Mouse (Mus musculus) lung, postnatal 0 days (tissue): ENCODE measurements around the gene Socs7. TPM values are rescaled to one million over a fixed set of nuclear protein-coding genes. Genes with fewer than 3 reads are reported as not detected.

Experiments used
- ATAC-seq: fragments of 200-750 bp; cut with Nextera tagmentation; 2 replicates; pipeline ENCODE4 v1.8.0; 2017; ENCODE audit warnings: moderate library complexity
- DNase-seq: peaks from one replicate; pipeline ENCODE4 v3.0.0-alpha.2; 2016; ENCODE audit warnings: low spot score
- H3K27ac ChIP-seq: fragments of 300-500 bp; sonication (generic); 2 replicates; pipeline ENCODE4 v1.5.1; 2014; ENCODE audit warnings: antibody characterized with exemption, mild to moderate bottlenecking, low read length, mixed read lengths
- H3K27me3 ChIP-seq: fragments of 300-500 bp; sonication (generic); replicated peaks from 2 replicates; pipeline ENCODE4 v1.6.1; 2014; ENCODE audit warnings: low read length, mixed read lengths; ENCODE audit not compliant: insufficient read depth
- H3K36me3 ChIP-seq: fragments of 300-500 bp; sonication (generic); 2 replicates; pipeline ENCODE4 v1.6.1; 2014; ENCODE audit warnings: low read length, mixed read lengths; ENCODE audit not compliant: insufficient read depth
- H3K4me1 ChIP-seq: fragments of 300-500 bp; sonication (generic); 2 replicates; pipeline ENCODE4 v1.6.1; 2014; ENCODE audit warnings: antibody characterized with exemption, low read depth, low read length, mixed read lengths; ENCODE audit not compliant: insufficient read depth
- H3K4me2 ChIP-seq: fragments of 300-500 bp; sonication (generic); replicated peaks from 2 replicates; pipeline ENCODE4 v1.6.1; 2014; ENCODE audit warnings: low read depth, mild to moderate bottlenecking, low read length, moderate library complexity, mixed read lengths
- H3K4me3 ChIP-seq: fragments of 300-500 bp; sonication (generic); 2 replicates; pipeline ENCODE4 v1.5.1; 2014; ENCODE audit warnings: low read depth, low read length
- H3K9ac ChIP-seq: fragments of 300-500 bp; sonication (generic); replicated peaks from 2 replicates; pipeline ENCODE4 v1.6.1; 2014; ENCODE audit warnings: low read depth, mild to moderate bottlenecking
- H3K9me3 ChIP-seq: fragments of 300-500 bp; sonication (generic); 2 replicates; pipeline ENCODE4 v1.6.1; 2016; ENCODE audit warnings: low read length, mixed read lengths
- CTCF ChIP-seq: IDR thresholded peaks from 2 replicates; pipeline ENCODE4 v1.5.1; 2016; ENCODE audit warnings: antibody characterized with exemption, mild to moderate bottlenecking
- EP300 ChIP-seq: IDR thresholded peaks from 2 replicates; pipeline ENCODE4 v1.6.1; 2016; ENCODE audit warnings: antibody characterized with exemption, mild to moderate bottlenecking, control low read depth
- WGBS: fragments of 180-500 bp; shearing (Covaris S2); extraction: QIAGEN DNeasy Blood & Tissue Kit; methylation state at CpG from one replicate; pipeline ENCODE4 v1.1.7; 2014; 5-methylcytosine and 5-hydroxymethylcytosine counted together
- polyA plus RNA-seq: library from polyadenylated mRNA; unstranded; fragments of >200 nt; fragmentation: Nextera tagmentation; extraction: Ambion mirVana; gene quantifications from 2 replicates; pipeline ENCODE4 v1.2.1, GENCODE M21; 2015

Socs7 gene
- polyA plus RNA-seq, 1 experiment from 2014 or later: 2.4 TPM

DNA sequence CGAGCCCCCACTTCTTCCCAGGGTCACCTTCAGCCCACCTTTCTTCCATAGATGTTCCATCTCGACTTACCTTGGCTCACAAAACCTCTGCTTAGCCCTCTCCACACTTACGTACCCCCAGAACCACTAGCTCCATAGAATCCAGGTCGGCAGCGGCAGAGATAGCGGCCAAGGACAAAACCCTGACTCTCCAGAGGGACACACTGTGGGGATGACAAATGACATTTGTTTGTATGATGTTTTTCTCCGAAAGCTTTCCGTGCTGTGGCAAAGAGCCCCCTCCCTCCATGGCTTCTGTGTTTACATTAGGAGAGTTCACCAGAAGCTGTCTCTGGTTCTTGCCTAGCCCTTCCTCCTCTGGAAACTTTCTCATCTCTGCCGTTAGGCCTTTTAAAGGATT is 15.1 kb upstream of the Socs7 start:
- Histone ChIP-seq H3K4me3 (no peak overlapping the region), H3K36me3 (no peaks in the 10 kb centered on the region), H3K27me3 (no peaks in the 10 kb centered on the region), H3K4me1 (peaks cover 4% of the 10 kb centered on the region; the same call in 1 of the 2 replicates), H3K4me2 (no peak overlapping the region), H3K9me3 (no peaks in the 10 kb centered on the region), H3K9ac (no peak overlapping the region), H3K27ac (no peak overlapping the region)
- TF ChIP-seq CTCF: no peak
- no peak for TF ChIP-seq EP300
- 66% methylated on average over 9 of the region's 9 CpGs for WGBS
- DNase-seq (no peak), ATAC-seq (no peak)

DNA sequence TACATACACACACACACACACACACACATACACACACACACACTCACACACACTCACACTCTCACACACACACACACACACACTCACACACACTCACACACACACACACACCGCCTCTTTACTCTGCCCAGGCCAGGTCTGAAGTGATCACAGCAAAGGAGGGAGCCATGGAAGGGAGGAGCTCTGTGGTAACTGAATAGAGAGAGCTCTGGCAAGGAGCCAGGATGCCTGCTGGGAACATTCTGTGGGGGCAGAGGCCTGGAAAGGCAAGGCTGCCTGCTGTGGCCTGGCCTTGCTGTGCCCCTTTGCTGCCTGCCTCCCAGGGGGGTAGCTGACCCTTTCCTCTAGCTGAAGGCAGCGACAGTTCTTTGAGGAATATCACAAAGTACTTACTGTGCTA is 12.3 kb upstream of the Socs7 start:
- H3K36me3 ChIP-seq: no peaks in the 10 kb centered on the region
- H3K27me3 ChIP-seq: no peaks in the 10 kb centered on the region
- H3K27ac ChIP-seq: peak overlapping the region; percentile 51; the same call in 1 of the 2 replicates
- H3K9me3 ChIP-seq: no peaks in the 10 kb centered on the region
- H3K4me3 ChIP-seq: no peak overlapping the region
- peak overlapping the region; percentile 23; the same call in 1 of the 2 replicates for H3K9ac ChIP-seq
- 28% methylated on average over 2 of the region's 2 CpGs for WGBS
- TF ChIP-seq EP300: no peak
- no peak for TF ChIP-seq CTCF
- ATAC-seq (peak; percentile 91), DNase-seq (peak; percentile 93)
- H3K4me2 ChIP-seq: no peak overlapping the region
- H3K4me1 ChIP-seq: peaks cover 4% of the 10 kb centered on the region; the same call in 1 of the 2 replicates

DNA sequence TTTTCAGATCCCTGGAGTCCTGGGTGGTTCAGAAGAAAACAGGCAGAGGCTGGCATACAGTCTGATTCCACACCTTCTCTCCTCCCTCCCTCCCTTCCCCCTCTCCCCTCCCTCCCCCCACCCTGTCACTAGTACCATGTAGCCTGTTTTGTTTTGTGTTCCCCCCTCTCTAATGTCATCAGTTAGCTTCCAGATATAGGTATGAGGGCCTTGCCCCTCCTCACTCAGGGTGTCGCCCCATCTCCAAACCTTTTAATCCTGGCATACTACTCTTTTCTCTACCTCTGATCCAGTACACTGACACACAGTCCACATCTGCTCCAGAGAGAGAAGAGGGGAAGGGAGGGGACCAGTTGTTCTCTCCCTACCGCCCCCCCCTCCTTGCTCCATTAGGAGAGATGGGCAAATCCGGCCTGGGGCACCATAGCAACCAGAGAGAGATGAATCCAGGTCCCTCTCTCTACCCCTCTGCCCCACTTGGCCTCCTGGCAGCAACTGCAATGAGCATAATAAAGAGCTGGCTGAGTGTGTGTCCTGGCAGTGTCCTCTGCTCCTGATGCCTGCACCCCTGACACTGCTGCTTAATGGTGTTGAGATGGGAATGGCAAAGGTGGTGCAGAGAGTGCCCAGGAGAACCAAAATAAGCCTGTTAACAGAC is 10.2 kb upstream of the Socs7 start, which contains the start of gene Gpr179:
Gene Gpr179 (minus strand): TSS at position 51 of the 658 bp plus-strand sequence.
- no peak for TF ChIP-seq CTCF
- no peak for TF ChIP-seq EP300
- Histone ChIP-seq H3K4me2 (no peak within 1 kb of the TSS), H3K4me1 (peaks cover 4% of the 10 kb centered on the region; the same call in 1 of the 2 replicates), H3K4me3 (no peak within 1 kb of the TSS), H3K9me3 (no peaks in the 10 kb centered on the region), H3K27me3 (no peaks in the 10 kb centered on the region), H3K9ac (no peak within 1 kb of the TSS), H3K36me3 (no peaks in the 10 kb centered on the region), H3K27ac (no peak within 1 kb of the TSS)
- WGBS: 74% methylated on average over 3 of the region's 3 CpGs
- ATAC-seq (no peak), DNase-seq (no peak)

DNA sequence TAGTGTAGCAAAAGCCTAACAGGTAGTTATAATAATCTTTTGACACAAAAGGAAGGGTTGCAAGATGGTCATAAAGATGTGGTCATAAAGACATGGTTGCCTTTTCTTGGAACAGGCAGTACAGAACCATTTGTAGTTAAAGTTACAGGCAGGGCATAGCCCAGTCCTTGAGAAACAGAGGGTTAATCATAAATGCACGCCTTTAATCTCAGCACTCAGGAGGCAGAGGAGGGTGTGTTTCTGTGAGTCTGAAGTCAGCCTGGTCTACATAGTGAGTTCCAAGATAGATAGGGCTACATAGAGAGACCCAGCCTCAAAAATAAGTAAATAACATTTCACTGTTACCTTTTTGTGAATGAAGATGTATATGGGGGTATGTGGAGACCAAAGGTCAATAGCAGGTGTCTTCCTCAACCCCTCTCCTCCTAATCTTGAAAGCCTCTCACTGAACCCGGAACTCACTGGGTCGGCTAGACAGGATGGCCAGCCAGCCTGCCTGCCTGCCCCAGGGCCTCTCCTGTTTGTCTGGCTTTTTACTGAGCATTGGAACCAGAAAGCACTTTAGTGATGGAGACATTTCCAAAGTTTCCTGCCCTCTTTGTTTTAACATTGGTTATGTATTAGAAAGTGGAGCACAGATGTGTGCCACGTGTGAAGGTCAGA is 9.3 kb upstream of the Socs7 start:
- H3K4me3 ChIP-seq: no peak overlapping the region
- H3K4me2 ChIP-seq: no peak overlapping the region
- peaks cover 4% of the 10 kb centered on the region; the same call in 1 of the 2 replicates for H3K4me1 ChIP-seq
- H3K27me3 ChIP-seq: no peaks in the 10 kb centered on the region
- ATAC-seq: no peak
- H3K9me3 ChIP-seq: no peaks in the 10 kb centered on the region
- WGBS: 51% methylated on average over 4 of the region's 4 CpGs
- H3K27ac ChIP-seq: no peak overlapping the region
- TF ChIP-seq CTCF (no peak), EP300 (no peak)
- H3K9ac ChIP-seq: no peak overlapping the region
- no peaks in the 10 kb centered on the region for H3K36me3 ChIP-seq
- DNase-seq: no peak

DNA sequence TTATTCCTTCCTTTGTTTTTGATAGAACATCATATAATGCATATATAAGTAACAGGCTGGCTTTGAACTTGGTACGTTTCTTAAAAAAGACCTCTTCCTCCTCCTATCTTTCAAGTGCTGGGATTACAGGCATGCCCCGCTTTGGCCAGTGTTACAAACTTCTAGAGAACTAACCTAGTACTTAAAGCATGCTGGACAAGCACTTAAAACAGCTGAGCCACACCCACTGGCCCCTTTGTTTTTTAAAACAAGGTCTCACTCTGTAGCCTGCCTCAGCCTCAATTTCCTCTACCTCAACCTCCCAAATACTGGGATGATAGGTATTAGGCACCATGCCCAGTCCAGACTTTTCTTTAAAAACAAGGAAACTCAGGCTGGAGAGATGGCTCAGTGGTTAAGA is 7.7 kb upstream of the Socs7 start:
- Histone ChIP-seq H3K27ac (no peak overlapping the region), H3K36me3 (no peaks in the 10 kb centered on the region), H3K9ac (no peak overlapping the region), H3K4me2 (no peak overlapping the region), H3K27me3 (no peaks in the 10 kb centered on the region), H3K4me3 (no peak overlapping the region), H3K4me1 (peaks cover 4% of the 10 kb centered on the region; the same call in 1 of the 2 replicates), H3K9me3 (no peaks in the 10 kb centered on the region)
- TF ChIP-seq CTCF: no peak
- TF ChIP-seq EP300: no peak
- ATAC-seq (no peak), DNase-seq (no peak)
- 52% methylated on average over 2 of the region's 2 CpGs for WGBS

DNA sequence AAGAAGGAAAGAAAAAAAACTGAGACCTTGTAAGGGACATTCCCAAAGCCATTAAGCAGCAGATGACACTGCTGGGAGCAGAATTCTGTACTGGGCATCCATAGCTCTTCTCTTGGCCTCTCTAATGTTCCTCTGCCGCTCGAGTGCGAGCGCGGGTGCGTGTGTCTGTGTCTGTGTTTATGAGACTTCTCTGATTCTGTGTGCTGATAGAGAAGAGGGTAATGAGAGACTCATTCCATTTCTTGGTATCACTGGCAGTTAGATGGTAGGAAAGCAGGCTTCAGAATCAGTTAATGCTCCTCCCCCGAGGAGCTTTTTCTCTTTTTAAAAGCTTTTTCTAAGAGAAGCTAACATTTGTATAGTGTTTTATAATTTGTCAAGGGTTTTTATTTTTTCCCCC is 7.1 kb upstream of the Socs7 start:
- DNase-seq (no peak), ATAC-seq (no peak)
- Histone ChIP-seq H3K9ac (no peak overlapping the region), H3K9me3 (no peaks in the 10 kb centered on the region), H3K4me1 (peaks cover 2% of the 10 kb centered on the region; the same call in 1 of the 2 replicates), H3K4me2 (no peak overlapping the region), H3K27ac (no peak overlapping the region), H3K4me3 (no peak overlapping the region), H3K36me3 (no peaks in the 10 kb centered on the region), H3K27me3 (no peaks in the 10 kb centered on the region)
- no peak for TF ChIP-seq CTCF
- 78% methylated on average over 7 of the region's 7 CpGs for WGBS
